Mouse (Mus musculus) right cerebral cortex, postnatal 4 days (tissue): Measurements from ENCODE around the gene Tmem189.

Source experiments
- DNase-seq: peaks from one replicate; pipeline ENCODE4 v3.0.0-alpha.2; 2022

Tmem189 gene

DNA sequence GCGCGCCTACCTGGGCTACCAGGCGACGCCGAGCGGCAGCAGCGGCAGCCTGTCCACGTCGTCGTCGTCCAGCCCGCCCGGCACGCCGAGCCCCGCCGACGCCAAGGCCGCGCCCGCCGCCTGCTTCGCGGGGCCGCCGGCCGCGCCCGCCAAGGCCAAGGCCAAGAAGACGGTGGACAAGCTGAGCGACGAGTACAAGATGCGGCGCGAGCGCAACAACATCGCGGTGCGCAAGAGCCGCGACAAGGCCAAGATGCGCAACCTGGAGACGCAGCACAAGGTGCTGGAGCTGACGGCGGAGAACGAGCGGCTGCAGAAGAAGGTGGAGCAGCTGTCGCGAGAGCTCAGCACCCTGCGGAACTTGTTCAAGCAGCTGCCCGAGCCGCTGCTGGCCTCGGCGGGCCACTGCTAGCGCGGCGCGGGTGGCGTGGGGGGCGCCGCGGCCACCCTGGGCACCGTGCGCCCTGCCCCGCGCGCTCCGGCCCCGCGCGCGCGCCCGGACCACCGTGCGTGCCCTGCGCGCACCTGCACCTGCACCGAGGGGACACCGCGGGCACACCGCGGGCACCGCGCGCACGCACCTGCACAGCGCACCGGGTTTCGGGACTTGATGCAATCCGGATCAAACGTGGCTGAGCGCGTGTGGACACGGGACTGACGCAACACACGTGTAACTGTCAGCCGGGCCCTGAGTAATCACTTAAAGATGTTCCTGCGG is at the start of gene Tmem189:
TSS of gene Tmem189 (minus strand) at position 322 of the 718 bp plus-strand sequence.
- DNase-seq, result peak; percentile 34

DNA sequence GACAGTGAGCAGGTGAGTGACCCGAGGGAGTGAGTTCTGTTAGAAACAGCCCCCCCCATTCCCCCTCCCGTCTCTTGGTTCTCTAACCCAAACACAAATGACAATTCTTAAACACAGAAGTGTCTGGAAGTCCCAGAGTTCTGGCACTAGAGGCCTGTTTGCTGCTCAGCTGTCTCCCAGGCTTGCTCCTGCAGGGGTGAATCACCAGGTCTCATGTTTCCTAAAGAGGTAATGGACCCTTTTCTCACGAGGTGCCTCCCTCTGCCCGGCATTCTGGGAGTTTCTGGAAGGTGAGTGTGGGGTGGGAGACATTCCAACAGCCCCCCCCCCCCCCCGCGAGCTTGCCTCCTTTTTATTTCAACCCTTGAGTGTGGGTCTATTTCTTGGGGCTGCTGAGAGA is 49.4 kb upstream of the Tmem189 start:
- DNase-seq, result no peak

DNA sequence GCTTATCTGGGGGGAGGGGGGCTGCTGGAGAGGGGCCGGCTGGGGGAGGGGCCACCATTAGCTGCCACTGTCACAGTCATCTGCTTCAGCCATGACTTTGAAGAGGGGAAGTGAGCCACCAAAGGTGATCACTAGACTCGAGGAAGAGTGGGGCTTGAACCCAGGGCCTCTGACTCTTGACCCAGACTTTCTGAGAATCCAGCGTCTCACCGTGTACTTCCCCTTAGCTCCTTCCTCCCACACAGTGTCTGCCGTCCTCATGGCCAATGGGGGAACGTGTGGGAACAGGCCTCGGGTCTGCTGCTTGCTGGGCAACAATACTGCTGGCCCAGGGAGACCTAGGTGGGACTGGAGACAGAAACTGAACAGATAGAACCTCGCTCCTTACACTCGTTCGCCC is 45.2 kb upstream of the Tmem189 start:
- no peak for DNase-seq

DNA sequence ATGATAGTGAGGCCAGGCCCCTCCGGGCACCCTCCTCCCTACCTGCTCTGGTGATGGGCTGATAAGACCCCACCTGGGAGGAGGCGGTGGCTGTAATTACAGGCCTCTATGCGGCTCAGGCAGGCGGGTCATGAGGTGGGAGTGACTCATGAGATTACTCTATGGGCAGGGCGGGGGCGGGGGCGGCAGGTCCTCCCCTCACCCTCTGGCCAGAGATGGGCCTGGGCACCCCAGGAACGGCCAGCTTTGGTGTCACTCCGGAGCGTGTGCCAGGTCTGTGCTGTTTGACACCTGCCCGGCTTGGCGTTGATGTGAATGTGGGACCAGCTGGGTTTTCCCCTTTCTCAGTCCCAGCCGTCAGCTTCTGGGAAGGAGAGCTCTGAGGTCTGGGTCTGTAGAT is 41.5 kb upstream of the Tmem189 start:
- DNase-seq, result no peak

DNA sequence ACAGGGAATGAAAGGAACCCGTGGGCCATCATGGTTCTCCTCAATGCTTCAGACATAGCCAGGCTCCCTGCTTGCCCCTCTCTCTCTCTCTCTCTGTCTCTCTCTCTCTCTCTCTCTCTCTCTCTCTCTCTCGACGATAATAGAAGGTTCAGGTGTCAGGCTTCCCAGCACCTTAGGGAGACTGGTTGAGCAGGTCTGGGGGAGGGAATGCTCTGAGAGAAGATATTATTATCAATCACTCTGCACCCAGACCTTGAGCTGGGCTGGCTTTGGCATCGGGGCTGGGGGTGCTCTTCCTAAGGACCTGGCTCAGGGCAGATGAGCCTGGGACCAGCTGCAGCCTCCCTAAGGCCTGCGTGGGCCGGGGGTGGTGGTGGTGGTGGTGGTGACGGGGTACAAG is 40.4 kb upstream of the Tmem189 start:
- DNase-seq, result no peak

DNA sequence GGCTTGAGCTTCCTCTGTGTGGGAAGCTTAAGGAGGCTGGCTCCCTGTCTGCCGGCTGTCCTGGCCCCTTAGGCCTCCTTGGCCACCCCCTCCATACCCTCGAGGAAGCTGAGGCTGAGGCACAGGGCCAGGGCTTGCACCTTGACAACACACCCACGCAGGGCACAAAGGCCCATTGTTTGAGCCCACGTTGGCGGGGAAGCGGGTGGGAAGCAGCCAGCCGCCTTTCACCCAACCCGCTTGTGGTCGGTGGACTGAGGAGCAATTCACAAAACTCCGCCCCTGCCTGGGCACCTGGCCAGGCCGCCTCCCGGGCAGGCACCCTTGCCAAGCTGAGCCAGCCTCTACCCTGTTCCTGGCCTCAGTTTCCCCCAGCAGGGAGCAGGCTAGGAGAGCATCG is 37.5 kb upstream of the Tmem189 start:
- DNase-seq, result peak; percentile 62

DNA sequence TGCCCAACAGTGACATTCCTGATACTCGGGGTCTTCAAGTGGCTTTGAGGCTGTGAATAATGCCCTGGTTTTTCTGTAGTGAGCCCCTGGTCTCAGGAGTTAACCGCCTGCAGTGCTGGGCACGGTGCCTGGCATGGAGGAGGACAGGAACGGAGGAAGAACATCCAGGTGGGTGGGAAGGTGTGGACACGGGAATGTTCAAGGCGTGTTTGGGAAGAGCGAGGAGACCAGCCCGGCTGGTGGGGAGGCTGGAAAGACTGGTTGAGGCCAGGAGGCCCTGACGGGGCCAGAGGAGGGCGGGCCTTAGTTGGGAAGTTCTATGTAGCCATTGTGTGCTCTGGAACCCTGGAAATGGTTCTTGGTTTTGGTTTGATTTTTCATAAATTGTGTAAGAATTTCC is 36.3 kb upstream of the Tmem189 start:
- DNase-seq, result no peak

DNA sequence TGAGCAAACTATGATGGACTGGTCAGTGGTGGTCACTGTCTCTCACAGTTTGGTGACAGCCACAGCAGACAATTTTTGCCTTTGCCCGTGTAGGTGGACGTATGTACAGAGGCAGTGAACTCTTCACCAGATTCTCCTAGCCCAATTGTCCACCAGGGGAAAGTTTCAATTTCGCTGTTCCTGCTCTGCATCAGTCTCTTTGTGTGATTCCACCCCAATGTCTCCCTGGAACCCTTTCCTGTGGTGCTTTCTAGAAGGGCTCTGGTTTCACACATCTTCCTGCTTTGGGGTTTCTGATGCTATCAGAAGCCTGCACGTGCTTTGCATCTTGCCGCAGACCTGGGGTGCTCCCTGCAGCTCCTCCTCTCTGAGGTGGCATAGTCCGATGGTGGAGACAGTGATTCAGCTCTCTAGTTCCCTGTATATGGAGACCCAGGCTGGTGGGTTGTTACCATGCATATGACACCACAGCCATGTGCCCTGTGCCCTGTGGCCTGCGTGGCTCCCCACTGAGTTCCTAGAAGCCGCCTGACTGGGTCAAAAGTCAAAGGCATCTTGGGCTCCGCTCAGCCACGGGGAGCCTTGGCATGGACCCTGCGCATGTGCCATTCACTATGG is 34.1 kb upstream of the Tmem189 start:
- DNase-seq, result no peak

DNA sequence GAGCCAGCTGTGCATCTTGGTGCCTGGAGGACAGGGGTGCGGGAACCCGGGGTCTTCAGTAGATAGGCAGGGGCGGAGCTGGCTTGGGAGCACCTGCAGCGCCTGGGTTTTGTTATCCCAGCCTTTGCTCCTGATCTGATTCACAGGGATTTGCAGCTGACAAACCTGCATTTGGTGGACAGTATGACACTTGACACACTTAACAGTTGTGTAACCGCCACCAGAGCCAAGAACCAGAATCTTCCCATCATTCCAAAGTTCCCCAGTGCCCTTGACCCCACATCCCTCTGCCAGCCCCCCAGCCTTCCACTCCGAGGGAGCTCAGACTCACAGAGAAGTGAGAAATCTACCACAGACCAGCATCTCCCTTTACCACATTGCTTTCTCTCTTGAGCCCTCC is 32.9 kb upstream of the Tmem189 start:
- no peak for DNase-seq

DNA sequence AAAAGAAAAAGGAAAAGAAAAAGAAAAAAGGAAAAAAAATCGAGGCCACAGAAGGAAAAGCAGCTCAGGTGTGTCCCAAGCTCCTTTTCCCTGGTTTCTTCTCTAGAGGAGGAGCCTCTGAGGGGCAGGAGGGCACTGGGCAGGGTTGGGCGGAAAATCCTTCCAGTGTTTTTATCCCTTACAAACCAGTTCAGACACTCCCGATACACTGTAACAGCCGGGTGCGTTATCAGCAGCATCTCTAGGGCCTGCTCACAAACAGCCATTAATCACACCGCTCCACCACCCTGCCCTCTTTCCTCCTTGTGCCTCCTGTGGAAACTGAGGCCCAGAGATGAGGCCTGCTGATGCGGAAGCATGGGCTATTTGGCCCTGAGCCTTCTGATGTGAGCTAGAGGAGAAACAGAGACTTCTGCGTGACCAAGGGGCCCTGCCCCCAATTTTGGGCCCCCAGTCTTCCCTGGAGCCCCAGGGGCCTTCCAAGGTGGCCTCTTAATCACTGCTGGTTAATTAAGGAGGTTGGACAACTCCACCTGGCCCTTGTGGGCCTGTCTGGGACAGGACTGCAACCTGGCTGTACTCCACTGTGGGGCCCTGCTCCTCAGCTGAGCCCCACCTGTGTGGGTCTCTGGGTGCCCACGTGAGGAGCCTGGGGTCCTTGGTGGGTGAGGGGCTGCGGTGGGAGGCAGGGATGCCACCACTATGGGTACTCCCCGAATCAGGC is 31.7 kb upstream of the Tmem189 start:
- DNase-seq, result no peak

DNA sequence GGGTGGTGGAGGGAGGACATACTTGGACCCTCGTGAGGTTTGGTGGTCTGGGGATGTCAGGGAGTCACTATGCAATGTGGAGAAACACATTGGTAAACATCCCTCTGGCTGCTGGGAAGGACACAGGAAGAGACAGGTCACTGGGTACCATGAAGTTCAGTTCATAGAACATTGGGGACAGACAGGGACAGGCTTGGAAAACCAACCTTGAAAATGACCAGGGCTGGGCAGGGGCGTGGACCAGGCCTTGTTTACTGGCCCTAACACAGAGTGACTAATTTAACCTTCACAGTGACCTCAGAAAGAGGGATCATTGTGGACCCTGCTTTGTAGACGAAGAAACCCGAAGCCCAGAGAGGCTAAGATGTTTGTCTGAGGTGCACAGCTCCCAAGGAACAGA is 29.9 kb upstream of the Tmem189 start:
- DNase-seq, result no peak

DNA sequence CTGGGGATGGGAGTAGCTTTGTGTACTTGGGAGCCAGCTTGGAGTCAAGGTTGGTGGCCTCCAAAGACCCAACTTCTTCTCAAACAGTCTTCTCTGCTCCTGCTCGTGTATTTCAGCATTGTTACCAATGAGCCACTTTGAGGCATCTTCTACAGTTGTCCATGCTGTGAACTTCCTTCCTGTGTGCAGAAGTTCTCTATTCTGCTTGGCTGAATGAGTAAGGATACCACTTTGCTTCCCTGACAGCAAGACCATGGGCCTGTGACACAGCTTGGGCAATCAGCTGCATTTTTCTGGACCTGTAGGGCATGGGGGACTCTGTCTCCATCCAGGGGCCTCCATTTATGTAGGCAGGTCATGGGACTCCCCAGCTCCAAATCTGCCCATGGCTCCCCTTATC is 27.6 kb upstream of the Tmem189 start:
- no peak for DNase-seq

DNA sequence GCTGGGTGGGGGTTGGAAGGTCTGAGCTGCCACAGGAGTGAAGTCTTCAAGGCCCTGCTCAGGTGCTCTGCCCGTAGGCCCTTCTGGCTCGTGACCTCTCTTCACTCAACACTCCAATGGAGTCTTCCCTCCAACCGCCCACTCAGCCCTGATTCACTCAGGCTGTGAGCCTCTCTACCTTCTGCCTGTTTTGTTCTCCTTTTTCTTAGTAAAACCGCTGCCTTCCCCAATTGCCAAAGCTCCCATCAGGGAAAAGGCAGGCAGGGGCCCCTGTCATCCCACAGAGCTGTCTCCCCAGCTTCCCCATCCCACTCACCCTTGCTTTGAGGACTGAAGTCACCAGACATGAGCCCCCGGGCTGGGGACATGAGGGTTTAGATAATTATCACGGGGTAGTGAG is 25.4 kb upstream of the Tmem189 start:
- no peak for DNase-seq

DNA sequence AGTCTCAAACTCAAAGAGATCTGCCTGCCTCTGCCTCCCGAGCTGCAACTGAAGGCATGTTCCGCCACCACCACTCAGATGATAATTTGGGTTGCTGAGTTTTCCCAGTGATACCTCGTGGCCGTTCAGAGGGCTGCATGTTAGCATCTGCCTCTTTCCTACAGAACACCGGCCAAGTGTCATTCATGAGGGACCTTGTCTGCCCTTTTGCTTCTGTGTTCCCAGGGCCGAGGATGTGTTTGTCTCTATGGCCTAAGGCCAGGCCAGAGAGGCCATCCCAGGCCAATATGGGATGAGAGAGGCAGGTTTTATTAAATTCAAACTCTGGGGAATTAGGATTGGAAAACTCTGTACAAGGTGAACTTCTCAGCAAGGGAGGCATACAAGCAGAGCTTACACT is 24.7 kb upstream of the Tmem189 start:
- no peak for DNase-seq

DNA sequence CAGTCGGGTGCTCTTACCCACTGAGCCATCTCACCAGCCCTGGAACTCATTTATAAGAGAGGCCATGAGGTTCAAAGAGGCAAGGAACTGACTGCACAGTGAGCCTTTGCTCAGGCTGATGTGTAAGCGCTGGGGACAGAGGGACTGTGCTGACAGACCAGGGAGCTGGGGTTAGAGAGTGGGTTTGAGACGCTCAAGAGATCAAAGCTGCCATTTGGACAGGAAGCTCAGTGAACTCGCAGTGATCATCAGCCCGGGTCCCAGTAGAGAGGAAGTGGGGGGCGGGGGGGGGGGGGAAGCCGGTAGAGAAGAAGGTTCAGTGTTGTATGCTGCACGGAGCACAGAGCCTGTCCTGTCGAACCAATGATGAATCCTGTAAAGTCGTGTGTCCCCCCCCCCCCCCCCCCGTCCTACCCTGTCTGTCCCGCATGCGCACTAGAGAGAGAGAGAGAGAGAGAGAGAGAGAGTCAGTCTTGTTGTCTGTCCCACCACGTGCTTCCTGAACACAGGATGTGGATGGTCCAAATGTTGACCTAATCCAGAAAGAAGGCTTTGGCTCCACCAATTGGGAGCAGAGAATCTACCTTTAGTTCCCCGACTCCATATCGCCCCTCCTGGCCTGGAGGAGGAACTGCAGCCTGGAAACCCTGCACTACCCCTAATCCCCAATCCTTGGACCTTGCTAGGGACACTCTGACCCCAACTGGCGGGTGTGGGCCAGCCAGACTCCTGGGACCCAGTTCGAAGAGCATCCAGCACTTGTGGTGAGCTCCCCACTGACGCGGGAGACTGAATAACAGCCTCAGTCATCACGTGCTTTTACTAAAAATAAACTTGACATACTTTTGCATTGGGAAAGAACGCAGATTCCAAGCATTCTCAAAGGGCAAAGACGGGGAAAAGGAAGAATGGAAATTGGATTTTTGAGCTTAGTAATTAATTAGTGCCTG is 23.5 kb upstream of the Tmem189 start:
- DNase-seq, result peak; percentile 11

DNA sequence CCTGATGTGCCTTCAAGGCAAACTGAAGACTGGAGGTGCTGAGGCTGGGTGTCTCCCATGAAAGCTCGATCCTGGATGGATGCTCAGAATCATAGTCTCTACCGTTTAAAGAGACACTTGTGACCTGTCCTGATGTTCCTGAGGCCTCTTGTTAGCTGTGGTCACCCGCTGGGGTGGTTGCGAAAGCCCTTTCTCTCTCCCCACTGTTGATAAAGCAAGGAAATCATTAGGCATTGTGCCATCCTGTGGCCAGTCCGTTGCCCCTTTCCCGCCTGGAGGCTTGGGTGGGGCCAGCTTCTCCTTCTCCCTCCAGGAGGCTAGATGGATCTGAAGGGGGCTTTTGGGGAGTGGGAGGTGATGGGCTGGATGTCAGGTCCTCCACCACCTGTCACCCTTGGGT is 21.0 kb upstream of the Tmem189 start:
- no peak for DNase-seq

DNA sequence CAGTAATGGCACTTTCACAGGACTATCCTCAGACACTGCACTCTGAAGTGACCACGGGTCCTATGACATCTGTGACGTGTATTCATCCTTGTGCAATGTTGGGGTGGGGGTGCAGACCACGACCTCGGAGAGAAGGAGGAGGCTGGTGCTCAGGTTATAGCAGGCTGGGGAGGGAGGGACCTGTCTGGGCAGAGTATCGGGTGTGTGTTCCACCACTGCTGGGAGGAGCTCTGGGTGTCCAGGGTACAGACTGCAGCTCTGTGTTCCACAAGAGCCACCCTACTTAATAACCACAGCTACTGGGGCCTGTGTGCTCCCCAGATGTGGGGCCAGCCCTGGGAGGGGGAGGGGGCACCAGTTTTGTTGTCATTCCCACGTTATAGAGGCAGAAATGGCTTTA is 20.3 kb upstream of the Tmem189 start:
- no peak for DNase-seq

DNA sequence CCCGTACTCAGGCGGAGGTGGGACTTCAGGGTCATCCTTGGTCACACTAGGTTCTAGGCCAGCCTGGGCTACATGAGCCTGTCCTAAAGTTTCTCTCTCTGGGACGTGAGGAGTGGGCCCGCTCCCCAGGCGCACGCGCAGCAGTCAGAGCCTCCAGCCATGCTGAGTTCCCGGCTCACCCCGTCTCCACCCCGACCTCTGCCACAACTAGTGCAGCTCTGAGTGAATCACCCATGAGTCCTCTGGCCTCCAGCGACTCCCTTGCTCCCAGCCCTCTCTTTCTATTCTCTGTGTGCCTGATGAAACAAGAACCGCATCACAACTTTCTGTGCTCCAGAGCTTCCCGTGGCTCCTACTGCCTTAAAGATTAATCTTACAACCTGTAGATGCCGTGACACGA is 18.8 kb upstream of the Tmem189 start:
- no peak for DNase-seq

DNA sequence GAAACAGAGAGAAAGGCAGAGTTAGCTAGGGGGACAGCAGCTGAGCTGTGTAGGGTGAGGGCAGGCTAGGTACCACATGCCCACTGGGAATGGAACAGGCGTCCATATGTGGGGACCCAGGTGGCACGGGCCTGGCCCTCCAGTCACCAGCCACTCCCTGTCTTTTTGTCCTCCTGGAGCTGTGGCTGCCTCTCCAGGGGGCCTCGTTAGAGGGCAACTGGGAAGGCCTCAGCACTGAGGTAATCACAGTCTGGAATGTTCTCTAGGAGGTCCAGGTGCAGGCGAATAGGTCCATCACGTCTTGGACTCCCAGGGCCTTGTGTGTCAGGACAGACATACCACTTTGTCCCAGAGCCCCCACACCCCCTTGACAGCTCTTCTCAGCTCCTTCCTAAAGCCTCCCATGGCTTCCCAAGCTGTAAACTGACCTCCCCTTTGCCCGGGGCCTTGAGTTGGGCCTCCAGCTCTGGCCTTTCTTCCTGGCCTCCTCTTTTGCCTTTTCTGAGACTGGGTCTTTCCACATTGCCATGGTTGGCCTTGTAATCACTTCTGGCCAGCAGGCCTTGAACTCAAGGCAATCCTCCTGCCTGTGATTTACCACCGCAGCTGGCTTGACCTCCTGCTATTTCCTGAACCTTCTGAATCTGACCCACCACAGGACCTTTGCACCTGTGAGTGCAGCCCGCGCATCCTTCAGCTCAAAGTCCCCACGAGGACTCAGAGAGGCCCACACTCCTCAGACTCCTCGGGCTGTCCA is 16.7 kb upstream of the Tmem189 start:
- DNase-seq, result no peak

DNA sequence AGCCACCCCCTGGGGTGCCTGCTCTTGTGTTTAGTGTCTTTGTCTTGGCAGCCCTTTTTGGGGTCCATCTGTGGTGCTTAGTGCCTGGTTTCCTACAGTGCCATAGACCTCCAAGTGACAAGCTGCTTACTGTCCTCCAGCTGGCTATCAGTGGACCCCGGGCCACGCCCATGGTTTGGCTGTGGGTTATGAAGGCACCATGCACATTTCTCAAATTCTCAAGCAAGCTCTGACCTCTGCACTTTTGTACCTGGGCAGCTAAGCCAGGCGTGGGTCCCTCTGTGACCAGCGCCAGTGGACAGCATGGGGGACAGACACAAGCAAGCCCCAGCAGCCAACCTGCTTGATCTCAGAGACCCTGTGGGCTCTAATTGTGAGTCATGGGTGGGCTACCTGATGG is 14.8 kb upstream of the Tmem189 start:
- DNase-seq, result no peak

DNA sequence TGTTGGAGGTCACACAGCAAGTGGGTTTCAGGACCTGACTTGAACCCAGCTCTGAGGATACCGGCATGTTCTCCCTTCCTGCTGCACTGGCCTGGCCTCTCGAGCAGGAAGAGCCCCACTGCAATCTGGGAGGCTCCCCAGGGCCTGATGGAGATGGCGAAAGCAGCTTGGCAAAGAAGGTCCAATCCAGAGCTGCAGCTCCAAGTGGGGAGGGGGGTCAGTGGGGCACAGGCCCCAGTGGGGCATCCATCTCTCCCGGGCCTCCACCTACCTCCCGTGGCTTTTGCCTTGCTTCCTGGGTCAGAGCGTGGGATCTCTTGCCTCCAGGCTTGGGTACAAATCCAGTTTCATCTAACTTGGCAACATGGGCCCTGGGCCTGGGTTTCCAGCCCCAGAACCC is 12.5 kb upstream of the Tmem189 start:
- DNase-seq, result no peak

DNA sequence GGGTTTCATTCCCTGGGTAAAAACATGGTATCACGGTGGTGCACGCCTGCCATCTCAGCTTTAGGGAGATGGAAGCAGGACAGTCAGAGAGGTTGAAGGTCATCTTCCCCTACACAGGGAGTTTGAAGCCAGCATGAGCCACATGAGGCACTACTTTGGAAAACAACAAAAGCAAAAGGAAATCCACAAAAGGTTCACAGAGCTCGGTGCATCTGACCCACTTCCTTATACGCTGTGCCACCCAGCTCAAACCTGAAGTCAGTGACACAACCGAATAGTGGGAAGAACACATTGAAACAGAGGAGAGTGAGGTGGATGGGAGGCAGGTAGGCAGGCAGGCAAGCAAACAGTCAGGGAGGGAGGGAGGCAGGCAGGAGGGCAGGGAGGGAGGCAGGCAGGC is 11.8 kb upstream of the Tmem189 start:
- no peak for DNase-seq
